Mouse (Mus musculus) MN1 (cell line): ENCODE results near the gene Bcl2.
A peak's percentile ranks its signal among the peaks of the same experiment; 100 is the strongest.

Experiments
- DNase-seq: peaks from one replicate; pipeline ENCODE4 v3.0.0-alpha.2; 2016; ENCODE audit warnings: low spot score

The Bcl2 gene

DNA sequence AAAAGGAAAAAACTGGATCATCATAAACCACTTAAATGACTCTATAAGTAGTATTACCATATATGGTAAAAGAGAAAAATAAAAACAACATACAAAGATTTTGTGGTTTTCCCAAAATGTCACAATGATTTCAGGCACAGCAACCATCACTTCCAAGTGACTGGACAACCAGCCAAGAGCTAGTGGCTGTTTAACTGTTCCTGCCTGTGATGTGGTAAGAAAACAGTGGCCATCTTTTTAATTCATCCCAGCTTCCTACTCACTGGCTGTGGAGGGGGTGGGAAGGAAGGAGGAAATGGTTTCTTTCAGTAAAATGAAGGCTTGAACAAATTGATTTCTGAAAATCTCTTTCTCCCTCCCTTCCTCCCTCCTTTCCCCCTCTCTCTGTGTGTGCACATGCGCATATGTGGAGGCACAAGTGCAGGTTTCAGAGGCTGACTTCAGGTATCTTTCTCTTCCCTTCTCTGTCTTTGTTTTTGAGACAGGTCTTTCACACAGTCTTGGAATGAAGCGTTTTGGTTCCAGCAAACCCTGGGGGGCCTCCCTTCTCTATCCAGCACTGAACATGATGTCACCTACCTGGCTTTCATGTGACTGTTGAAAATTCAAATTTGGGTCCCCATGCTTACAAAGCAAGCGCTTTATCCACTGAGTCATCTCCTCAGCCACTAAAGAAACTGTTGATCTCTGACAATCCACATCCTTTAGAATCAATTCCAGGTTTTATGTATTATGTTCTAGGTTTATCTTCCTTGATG is 93.7 kb downstream of the Bcl2 start:
- no peak for DNase-seq

DNA sequence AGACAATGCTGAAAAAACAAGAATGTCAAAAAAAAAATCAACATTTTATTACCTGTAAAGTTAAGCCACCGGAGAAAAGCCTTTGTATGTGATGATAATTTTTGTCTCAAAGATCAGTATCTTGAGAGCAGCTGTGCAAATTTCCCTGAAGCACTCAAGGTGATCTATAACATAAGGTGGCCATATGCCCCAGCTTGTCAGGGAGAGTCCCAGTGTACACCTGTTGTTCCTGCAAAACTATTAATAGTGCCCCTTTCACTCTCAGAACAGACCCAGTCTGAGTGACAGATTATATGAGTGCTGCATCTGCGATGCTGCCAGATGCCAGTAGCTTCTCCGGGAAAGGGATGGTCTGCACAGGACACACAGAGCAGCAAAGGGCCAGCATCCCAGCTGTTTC is 95.3 kb downstream of the Bcl2 start:
- DNase-seq, result no peak

DNA sequence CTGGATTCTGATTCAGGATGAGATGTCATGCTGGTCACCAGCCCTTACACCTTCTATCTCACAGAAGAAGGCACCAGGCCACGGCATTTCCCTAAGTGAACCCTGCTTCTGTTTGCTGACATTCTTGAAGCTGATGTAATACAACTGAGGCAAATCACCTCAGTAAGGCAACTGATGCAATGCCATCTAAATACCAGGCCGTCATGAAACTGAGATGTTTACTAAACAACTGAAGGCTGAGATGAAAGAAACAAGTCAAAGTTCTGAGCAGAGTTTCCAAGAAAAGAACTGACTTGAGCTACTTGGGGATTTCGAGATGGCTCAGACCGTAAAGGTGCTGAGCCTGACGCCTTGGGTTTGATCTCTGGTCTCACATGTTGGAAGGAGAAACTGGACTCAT is 97.1 kb downstream of the Bcl2 start:
- DNase-seq, result no peak

DNA sequence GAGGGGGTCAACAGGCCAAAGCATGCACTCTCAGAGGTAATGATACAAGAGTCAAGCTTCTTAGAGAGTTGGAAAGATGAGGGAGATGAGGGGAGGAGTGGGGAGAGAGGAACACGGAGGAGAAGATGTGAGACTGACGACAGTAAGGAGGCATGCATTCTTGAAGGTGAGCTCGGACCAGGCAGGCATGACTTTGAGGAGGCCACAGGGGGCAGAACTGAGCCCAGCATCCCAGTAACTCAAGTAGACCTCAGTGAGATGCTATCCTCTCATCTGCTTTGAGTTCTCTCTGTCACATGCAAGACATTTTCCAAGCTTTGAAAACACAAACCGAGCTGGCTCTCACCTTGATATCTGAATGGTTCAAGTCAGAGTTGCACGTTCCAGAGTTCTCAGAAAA is 100.7 kb downstream of the Bcl2 start:
- DNase-seq, result no peak

DNA sequence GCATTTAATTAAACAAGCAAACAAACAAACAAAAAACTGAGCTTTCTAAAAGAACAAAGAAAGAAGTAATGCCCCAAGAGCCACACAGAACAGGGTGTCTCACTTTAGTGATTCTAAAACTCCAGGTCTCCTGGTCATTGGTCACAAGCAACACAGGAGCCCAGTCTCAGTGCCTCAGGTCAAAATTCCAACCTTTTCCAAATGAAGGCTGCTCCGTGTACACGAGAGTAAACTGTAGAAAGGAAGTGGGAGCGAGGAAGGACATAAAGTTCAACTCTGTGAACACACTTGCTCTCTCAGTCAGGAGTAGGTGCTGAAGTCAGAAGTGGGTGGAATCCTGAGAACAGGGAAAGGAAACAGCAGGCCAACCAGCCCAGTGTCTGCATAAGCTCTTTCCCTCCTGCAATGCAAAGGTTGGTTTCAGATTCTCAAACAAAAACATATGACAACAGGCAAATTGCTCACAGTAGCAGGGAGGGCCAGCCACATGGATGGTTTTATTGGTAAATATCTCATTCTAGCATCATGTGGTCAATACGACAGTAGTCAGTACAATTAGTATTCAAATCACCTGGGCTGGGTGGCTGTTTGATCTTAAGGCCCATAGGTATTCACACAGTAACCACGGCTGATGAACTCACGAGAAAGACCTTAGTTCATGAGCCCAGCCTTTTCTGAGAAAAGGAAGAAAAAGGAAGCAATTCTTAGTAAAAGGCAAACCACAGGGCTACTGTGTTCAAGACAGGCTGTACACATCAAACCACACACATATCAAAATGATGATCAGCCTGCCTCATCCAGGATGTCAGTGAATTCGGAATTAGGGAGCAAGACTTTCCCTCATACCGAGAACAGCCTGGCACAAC is 101.7 kb downstream of the Bcl2 start:
- no peak for DNase-seq

DNA sequence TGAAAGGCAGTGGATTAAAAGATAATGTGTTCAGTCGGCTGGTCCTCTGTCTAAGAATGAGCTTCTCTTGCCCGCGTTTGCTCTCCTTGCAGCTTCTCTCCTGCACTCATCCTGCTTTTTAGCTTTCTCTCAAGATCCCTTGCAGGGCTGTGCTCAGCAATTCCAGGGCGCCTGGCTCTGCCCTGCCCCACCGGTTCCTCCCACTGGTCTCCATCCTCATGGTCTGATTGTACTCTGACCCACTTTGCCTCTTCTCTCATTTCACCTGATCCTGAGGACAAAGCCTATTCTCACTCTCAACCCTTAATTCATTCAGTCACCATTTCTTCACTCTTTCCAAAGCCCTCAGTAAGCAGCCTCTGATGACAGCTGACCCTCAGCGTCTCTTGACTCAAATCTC is 102.8 kb downstream of the Bcl2 start:
- DNase-seq, result no peak

DNA sequence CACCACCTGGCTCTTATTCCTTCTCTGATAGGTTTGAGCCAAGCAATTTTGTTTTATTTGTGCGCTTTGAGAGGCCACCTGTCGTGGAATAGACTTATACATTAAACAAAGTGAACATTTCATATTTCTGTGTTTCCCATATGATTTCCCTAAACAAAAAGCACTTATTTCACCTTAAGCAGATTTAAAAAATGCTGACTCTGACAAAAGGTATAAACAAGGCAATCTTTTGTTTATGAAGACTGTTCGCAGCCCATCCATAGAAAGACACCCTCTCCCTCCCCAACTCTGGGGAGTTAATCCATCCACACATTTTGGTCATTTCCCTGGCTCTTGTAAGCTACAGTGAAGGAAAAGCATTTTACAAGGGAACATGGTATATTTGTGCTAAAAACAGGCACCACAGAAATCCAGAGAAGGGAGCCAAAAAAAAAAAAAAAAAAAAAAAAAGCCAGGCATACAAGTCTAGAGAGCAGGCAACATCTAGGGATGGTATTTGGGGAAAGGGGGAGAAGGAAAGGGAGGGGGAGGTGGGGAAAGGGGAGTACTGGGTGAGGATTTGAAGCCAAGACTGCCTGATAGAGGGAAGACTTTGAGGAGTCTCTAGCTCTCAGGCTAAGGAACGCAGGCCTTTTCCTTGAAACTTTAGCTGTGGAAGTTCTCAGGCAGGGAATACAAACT is 105.8 kb downstream of the Bcl2 start:
- DNase-seq, result no peak

DNA sequence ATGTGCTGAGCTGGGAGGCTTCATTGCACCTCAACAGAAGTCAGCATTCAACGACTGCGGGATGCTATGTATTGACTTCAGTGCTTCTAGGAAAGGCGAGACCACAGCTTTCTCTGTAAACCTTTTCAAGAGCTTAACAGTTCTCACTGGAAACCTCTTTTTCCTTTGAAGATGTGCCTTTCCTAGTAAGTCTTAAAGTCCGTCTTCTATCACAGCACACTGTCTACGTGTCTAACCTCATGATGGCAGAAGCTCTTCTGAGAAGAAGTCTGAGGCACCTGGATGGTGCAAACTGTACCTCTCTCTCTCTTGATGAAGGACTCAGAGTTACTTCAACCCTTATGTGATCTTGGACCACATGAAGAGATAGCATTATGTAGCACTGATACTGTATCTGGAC is 107.1 kb downstream of the Bcl2 start:
- no peak for DNase-seq

DNA sequence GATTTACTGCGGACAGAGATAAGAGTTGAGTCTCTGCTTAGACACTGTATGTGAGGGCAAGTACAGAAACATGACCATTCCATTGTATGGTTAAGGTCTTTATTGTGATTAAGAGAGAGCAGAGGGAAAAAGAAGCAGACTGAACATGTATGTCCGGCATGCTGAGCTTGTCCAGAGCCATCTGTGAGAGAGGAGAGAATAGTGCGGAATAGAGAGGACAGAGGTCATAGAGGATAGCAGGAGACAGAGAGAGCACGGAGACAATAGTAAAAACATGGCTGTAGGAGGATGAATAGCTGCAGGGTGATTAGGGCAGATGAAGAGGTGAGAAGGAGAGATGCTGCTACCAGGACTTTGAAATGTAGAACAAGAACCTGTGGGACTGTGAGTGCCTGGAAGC is 110.7 kb downstream of the Bcl2 start:
- no peak for DNase-seq

DNA sequence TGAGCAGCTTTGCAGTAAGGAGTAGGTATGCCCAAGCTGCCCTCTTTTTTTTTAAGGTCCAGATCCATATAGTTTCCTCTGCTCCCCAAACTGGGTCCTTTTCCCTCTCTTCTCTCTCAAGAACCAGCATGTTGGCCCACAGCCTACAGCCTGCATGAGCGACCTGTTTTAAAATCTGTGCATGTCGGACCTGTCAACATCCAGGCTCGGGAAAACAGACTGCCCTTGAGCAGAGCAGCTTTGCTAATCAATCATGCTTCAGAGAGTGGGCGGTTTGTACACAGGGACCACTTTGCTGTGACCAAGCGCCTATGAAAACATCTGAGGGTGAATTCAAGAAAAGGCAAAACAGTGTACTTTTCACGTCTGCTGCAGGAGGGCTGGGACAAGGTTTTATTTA is 111.1 kb downstream of the Bcl2 start:
- no peak for DNase-seq

DNA sequence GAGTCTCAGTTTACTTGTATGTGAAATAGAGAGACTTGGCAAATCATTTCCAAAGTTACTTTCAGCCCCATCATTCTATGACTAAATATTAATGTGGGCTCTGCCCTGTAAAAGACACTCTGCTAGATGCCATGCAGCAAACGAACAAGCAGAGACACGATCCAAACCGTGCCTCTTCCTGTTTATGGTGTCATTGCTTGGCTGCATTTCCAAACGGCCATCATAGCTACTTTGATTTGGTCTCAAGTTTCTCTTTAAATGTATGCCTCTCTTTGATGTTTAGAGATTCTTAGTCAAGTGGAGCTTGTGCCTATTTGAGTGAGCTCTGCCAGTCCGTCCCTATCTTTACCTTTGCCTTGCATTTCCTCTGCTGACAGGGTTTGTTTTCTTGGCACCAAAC is 111.5 kb downstream of the Bcl2 start:
- no peak for DNase-seq

DNA sequence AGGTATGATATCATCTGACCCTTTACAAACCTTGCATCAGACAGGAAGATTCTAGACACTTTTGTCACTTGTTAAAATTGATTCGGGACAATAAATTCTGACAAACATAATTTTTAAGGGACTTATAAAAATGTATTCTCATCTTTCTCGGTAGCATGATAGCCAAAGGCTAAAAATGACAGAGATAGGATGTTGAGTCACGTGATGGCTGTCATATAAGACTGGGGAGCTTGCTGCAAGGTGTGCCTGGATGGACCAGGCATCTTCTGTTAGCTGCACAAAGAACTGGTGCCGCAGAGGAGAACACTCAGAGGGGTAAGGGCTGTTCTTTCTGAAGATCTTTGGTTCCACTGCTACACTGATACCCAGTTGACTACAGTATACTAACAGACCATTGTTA is 112.8 kb downstream of the Bcl2 start:
- no peak for DNase-seq

DNA sequence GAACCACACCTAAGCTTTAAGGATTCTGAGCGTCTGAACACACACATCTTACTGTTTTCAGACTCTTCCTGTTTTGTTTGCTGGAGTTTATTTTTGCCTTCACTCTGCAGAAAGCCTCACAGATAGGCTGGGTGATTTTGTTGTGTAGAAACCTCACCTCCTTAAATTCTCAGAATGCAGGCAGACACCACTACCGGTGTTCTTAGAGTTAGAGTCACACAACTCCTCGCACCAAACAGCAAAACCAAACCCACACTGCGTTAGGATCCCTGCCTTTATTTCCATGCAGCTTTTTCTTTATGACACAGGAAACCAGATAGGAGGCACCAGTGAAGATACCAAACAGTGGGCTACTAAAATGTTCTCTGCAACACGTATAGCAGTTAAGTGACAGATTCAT is 113.2 kb downstream of the Bcl2 start:
- no peak for DNase-seq

DNA sequence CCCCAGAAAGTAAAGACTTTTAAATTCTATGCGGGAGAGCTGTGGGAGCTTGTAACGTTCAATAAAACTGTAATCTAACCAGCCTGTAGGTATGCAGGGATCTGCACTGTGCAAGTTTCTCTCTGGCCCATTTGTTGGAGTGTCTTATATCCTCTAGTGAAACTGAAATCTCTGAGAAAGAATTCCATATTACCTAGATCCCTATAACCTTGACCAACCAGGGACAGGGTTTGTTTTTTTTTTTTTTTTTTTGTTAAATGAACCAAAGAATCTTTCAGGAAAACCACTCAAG is 115.8 kb downstream of the Bcl2 start:
- no peak for DNase-seq

DNA sequence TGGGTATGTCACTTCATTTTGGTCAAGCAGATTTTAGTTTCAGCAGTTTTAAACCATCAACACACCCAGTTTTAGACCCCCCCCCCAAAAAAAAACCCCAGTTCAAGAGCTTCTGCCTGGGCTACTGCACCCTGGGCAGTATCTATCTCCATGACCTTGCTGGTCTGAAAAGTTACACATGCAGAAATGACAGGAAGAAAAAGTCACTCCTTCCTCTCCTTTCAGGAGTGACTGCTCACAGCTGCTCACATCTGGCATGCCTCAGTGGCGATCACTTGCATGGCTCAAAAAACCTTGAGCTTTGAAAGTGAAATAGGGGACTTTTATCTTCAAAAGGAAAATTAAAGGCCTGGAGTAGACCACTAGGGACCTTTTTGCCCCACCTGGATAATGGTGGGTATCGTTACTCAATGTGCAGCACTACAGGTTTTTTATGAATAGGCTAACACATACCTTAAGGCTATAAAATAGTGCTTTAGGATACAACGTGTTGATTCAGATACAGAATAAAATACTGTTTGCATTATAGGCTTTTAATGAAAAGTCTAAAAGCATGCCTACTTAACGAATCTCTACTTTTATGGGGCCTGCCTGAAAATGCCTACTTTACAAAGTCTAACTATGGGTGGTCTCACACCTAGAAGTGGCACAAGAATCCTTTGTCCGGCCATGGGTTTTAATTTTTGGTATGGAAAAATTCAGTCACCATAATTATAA is 116.3 kb downstream of the Bcl2 start:
- no peak for DNase-seq

DNA sequence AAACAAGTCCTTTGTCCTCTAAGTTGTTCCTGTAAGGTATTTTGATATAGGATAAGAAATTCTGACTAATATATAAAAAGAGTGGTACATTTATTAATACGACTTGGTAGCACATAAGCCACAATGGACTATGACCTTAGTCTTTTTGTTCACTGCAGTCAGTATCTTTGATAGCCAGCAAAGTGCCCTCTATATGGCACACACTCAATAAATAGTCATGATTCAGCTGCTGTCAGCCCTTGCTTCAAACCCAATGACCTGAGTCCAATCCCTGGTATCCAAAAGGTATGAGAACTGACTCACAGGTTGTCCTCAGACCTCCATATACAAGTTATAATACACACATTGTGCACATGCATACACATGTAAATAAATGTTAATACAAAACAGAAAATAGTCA is 117.7 kb downstream of the Bcl2 start:
- no peak for DNase-seq

DNA sequence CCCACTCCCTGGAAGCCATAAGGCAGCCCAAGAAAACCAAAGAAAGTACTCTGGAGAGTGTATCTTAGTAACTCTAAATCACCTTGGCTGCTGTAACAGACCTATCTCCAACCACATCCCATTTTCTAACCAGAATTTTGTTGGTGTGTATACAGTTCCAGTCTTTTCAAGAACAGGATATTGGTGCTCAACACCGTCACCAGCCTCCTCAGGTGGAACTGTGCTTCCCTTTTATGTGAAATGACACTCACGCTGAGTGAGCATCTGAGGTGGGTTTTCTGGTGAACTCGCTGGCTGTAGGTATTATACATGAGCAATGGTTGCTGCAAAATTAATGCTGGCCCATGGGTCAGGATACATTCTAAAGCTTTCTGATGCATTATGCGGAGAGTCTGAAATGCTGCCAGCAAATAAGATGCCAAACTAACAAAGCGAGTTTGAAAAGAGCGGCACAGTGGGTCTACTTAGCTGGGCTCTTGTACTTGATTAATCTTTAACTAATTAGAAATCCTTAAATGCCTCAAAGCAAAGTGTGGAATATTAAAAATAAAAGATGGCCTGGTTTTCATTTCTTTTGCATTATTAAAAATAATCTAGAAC is 118.7 kb downstream of the Bcl2 start:
- DNase-seq, result no peak

DNA sequence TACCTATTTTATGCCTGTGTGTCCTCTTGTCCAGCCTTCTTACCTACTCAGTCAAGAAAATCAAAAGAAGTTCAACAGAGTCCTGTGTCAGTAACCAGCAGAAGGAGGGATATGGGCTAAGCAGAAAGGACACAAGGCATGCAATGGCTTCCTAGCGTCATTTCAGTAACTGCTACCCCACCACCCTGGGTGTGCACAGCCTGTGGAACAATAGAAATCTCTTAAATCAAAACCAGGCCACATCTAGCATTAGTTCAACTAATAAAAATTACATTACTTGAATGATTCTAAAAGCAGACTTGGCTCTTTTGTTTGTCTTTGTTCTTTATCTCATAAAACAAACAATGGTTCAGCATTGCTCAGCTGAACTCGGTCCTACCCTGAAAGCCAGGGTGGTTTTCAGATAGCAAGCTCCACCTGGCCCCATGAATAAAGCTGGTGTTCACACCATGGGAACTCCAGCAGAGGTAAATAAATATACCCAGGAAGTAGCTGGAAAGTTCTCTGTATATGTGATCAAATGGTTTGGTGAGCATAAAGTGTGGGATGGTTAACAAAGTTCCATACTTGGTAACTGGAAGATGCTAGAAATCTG is 122.8 kb downstream of the Bcl2 start:
- DNase-seq, result peak; percentile 6

DNA sequence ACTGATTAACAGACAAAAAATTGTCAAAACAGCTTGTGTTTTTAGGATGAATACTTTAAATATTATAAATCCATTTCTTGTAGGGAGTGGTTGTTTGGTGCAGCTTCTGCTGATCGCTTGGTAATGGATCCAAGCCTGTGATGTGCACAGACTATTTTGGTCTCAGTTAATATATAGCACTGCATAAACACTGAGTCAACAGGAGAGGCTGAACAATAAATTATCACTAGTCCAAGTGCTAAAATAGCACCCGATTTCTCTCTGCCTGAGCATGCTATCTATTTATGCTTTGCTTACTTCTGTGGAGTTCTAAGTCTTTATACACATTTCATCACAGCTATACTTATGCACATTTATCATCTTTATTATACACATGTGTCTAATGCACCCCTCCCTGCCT is 124.9 kb downstream of the Bcl2 start:
- DNase-seq, result no peak

DNA sequence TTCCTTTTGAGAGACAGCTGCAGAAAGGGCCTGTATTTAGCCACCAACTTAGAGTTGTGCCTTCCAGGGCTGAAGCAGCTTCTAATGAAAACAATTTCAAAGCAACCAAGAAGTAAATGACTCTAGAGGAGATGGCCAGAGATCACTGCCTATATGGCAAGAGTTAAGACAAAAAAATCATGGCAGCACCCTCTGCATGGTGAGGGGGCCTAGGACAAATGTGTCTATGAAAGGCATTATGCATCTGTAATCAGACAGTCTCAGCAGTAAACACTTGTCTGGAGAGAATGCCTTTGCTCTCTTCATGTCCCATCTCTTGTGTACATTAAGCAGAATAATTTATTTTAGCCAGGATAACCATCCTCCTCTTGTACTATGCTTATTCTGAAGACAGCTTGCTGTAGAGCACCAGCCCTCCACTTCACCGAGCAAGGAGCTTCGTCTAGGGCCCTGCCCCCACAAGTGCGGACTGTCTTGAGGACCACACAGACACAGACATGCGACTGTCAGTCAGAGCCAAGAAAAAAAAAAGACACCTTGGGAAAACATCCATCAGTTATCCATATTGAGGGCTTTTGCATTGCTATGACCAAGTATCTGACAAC is 126.1 kb downstream of the Bcl2 start:
- DNase-seq, result no peak

DNA sequence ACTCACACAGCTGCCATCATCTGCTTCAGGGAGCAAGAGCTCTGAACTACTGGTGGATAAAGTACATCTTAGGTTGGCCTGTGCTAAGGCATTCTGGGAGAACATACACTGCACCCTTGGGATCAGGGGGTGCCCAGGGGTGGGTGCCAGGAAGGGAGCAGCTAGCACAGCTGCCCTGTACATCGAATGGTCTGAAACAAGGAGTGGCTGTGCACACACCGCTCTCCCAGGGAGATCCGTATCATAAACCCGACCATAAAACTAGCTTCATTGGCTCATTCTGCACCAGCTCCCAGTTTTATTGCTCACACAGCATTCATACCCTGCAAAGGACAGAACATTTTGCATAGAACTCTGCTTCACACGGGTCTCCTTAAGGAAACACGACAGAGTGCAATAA is 127.3 kb downstream of the Bcl2 start:
- DNase-seq, result no peak
